Mouse (Mus musculus) lung, postnatal 10 days (tissue): ENCODE results near the gene Gins2.

ENCODE experiments used
- DNase-seq: peaks from one replicate; pipeline ENCODE4 v3.0.0; 2021

Gene Gins2

GRCm38 (mm10) chr8:120599504-120599903, 10.4 kb upstream of the Gins2 start:
- peak; percentile 90 for DNase-seq

- peak; percentile 53 for DNase-seq
Measured at GRCm38 (mm10) chr8:120598579-120598978, 9.5 kb upstream of the Gins2 start.

- DNase-seq, result peak; percentile 71
Measured at GRCm38 (mm10) chr8:120595963-120596362, 6.9 kb upstream of the Gins2 start.

- no peak for DNase-seq
Measured at GRCm38 (mm10) chr8:120594571-120594970, 5.5 kb upstream of the Gins2 start.

DNA sequence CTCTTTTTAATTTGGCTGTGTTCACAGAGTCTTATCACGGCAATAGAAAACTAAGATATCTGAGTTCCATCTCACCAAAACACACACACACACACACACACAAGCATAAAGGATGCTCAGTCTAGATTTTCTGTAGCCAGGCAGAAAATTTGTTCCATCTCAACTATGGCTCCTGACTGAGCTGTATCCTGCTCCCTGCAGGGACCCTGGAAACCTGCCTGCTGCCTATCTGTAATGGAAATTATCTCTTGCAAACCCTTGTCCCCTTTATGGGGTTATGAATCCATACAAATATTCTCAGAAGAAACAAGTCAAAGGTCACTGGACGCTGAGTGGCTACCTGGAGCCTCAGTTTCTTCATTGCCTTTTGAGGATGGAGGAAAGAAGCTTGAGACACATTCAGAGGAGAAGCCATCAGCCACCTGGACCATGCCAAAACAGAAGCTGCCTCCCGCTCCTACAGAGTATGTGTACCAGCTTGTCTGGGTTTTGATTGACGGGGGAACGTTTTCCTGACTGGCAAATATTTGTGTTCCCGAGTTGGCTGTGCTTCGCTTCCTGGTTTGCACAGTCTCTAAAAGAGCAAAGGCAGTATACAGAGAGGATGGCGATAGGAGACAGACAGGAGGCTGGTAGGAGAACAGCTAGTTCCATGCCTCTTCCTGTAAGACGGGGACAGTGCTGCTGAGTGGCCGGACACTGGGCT, 2.6 kb upstream of the Gins2 start:
- no peak for DNase-seq

DNA sequence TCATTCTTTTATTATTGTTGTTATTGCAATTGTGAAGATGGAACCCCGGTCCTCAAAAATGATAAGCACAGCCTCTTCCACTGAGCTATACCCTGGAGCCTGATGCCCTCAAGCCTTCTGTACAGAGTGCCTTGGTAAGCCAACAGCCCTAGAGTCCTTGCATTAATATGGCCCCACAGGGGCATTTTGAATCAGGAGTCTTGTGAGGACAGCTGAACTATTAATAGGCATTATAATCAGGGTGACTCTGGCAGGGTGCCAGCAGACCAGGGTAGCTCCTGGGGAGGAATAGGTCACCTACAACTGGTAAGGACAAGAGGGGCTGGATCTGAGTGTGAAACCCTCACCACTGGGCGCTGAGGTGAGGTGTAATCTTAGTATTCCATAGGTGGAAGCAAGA, 817 bp upstream of the Gins2 start:
- peak; percentile 56 for DNase-seq

GRCm38 (mm10) chr8:120585521-120585920, 3.6 kb downstream of the Gins2 start:
- DNase-seq, result no peak

DNA sequence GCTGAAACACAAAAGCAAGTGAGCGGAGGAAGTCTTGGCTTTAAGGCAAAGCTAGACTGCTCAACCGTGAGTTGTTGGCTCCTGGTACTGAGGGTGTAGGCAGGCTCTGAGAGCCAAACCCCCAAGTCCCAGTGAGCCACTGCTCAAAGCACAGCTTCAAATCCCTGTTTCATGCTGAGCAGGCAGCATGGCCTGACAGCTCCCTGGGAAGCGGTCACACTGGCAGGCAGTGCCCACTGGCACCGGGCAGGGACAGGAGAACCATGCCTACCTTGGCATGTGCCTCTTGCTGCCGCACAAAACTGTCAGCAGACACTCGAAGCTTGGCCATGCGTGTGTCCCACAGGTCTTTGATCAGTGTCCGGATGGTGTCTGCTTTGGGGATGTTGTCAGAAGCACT, 7.3 kb downstream of the Gins2 start:
- DNase-seq, result no peak

DNA sequence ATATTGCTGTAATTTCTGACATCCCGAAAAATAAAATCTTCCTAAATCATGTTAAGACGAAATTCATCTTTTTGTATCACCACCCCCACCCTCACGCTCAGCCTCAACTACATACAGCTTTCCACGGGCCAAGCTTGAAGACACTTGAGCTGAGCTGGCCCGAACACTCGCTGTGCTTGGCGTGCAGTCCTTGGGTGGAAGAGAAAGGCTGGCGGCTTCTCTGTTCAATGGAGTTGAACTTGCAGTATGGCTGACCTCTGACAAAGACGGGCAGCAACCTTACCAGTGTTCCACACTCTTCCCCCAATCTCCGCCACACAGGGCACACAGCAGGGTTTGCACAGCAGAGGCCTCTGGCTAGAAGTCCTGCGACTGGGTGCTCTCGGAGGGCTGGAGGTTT, 7.8 kb downstream of the Gins2 start:
- no peak for DNase-seq

- no peak for DNase-seq
Measured at GRCm38 (mm10) chr8:120580336-120581000, 8.6 kb downstream of the Gins2 start.

DNA sequence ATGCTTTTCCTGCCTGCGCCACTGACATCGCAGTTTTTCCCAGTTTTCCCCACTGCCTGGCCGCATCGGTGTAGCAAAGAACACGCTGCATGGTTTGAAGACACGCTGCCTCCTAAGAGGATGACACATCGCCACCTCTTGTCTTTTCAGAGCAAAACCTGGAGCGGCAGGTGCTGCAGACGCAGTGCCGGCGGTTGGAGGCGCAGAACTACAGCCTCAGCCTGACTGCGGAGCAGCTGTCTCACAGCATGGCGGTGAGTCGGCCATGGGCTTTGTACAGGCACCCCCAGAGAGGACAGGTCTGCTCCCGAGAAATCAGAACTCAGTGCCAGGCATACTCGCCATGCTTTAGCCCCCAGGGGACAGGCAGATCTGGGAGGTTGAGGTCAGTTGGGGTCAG, 11.3 kb downstream of the Gins2 start:
- no peak for DNase-seq

DNA sequence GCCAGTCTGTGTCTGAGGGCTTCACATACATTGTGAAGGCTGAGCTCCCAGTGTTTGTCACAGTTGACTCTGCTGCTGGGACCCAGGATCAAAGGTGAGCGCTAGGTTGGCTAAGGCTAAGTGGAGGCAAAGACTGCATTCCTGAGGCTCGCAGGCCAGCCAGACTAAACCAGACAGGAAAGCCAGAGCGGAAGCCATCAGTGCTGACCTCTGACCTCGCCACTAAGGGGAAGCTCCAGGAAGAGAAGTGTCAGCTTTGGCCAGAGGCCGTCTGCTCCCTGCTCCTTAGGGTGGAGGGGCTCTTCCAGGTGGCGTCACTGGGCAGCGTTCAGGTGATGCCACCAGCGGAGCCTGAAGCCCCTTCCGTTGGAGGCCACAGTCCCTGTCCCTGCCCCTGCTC, 13.3 kb downstream of the Gins2 start:
- no peak for DNase-seq

GRCm38 (mm10) chr8:120574941-120575340, 14.2 kb downstream of the Gins2 start:
- no peak for DNase-seq

DNA sequence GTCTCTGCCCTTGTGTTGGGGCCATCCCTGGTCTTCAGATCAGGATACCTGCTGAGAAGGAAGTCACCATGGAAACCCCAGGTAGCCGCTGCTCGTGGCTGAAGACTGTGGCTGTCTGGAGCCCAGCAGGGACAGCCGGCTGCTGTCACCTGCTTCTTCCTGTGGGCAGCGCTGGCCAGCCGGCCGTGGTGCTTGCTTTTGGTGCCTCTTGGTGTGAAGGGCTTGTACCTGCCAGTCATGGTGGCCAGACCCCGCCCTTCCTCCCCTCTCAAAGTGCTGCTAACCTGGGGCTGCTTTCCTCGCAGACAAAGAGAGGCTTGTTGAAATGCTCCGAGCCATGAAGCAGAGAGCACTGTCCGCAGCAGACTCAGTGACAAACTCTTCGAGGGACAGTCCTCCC, 15.2 kb downstream of the Gins2 start:
- DNase-seq, result no peak

DNA sequence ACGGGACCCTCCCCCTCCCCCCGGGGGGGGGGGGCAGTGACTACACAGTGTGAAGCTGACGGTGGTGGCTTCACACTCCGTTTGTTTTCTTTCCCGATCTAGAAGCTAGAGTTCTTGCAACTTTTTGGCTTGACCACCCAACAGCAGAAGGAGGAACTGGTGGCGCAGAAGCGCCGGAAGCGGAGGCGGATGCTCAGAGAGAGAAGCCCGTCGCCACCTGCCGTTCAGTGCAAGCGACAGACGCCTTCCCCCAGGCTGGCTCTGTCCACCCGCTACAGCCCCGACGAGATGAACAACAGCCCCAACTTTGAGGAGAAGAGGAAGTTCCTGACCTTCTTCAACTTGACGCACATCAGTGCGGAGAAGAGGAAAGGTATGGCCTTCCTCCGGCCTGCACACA, 16.6 kb downstream of the Gins2 start:
- DNase-seq, result no peak

- no peak for DNase-seq
Measured at GRCm38 (mm10) chr8:120571561-120571960, 17.5 kb downstream of the Gins2 start.

DNA sequence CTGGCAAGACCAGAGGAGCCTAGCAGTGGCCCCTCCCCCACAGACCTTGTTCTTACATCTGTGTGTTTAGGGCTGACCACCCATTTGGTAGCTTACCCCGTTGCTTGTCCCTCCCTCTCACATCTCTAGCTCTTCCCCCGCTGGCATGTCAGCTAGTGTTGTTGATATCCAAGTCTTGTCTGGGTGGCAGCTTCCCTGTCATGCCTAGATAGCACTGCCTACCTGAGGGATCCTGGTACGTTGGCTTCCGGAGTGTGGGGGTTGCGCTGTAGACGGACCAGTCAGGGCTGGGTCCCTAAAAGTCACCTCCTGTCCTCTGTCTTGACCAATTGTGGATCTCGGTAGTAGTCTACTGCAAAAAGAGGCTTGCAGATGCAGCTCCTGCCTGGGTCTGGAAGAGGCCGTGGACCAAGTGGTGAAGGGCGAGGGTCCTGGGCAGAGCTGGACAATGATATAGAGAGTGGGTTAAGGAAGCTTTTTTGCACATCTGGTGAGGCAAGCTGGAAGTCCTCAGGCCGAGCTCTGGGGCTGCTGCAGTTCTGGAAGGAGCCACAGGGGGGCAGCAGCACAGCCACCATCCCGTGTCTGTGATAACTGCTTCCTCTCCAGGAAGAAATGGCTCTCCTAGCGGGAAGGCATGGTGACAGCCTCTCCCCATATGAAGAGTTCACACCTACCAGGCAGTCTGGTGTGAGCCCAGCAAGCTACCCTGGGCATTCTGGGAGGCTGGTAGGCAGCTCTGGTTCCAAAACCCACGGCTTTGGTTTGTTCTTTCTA, 19.0 kb downstream of the Gins2 start:
- peak; percentile 83 for DNase-seq

GRCm38 (mm10) chr8:120569123-120569522, 20.0 kb downstream of the Gins2 start:
- DNase-seq, result no peak

DNA sequence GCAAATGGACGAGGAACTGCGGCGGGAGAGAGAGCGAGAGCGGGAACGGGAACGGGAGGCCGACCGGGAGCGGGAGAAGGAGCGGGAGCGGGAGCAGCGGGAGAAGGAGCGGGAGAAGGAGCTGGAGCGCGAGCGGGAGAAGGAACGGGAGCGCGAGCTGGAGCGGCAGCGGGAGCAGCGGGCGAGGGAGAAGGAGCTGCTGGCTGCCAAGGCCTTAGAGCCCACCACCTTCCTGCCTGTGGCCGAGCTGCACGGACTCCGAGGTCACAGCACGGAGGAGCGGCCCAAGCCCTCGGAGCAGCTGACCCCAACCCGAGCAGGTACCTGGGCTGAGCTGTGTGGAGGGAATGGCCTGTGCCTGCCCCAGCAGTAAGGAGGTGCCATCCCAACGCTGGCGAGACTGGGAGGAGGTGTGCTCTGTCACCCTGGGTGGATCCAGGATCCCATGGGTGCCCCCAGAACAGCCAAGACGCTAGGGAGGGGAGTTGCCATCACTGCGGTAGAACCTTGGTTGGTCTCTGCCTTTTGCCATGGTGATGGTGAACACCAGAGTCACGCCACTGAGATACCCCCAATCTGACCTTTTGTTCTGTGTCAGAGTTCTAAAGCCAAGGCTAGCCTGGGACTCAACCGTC, 20.8 kb downstream of the Gins2 start:
- DNase-seq, result no peak

DNA sequence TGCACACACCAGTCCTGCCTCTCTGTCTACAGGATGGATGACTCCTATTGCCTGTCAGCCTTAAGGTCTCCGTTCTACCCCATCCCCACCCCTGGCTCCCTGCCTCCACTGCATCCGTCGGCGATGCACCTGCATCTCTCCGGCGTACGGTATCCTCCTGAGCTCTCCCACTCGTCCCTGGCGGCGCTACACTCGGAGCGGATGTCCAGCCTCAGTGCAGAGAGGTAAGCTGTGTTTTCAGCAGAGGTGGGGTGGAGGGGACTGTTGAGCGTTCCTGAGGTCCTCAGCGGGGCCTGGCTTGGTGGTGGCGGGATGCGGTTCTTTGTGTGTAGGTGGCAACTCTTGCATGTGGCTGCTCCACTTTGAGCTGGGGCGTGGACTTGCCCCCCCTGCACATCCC, 21.4 kb downstream of the Gins2 start:
- no peak for DNase-seq

GRCm38 (mm10) chr8:120566681-120567080, 22.4 kb downstream of the Gins2 start:
- DNase-seq, result no peak

DNA sequence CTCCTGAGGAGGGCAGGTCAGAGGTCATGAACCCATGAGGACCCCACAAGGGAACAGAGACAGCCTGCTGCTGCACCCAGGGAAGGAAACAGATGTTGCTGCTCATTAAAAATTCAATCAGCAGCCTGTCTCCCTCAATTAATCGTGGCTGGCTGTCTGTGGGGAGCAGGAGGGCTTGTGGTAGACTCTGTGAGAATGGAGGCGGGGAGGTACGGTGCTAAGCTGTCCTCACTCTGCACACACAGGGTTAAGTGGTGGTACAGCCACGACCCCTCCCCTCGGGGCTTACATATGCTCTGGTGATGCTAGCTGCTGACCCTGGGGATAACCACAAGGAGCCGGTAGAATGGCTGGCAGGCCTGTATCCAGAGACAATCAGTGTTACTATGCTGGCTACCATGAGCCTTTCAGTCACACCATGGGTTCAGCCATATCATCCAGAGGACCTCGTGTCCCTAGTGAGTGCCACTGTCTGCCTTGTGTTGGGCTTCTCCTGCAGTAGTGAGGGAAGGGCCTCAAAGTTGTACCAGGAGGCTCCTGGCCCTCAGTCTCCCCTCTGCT, 23.9 kb downstream of the Gins2 start:
- no peak for DNase-seq
